Mouse (Mus musculus) midbrain, embryonic 15.5 days (tissue): ENCODE results near the gene Mmp17. TPM values are rescaled to one million over a fixed set of nuclear protein-coding genes. Genes with fewer than 3 reads are reported as not detected.

Experiments
- polyA plus RNA-seq: library from polyadenylated mRNA; unstranded; fragments of >200 nt; fragmentation: Nextera tagmentation; extraction: Ambion mirVana; gene quantifications from 2 replicates; pipeline ENCODE4 v1.2.1, GENCODE M21; 2015

The Mmp17 gene
- polyA plus RNA-seq, 1 experiment from 2014 or later: 13.2 TPM

Other genes with a start within 250 kb of the Mmp17 start
- gene Sfswap, start 82.9 kb upstream of the Mmp17 start, polyA plus RNA-seq: 57.6 and 60.0 TPM in 2 replicates
- gene Zfp11, start 85.9 kb downstream of the Mmp17 start, polyA plus RNA-seq: 8.5 and 8.6 TPM in 2 replicates
- gene Sept14, start 124.3 kb downstream of the Mmp17 start, polyA plus RNA-seq: not detected in 2 replicates
- gene Mrps17, start 131.3 kb downstream of the Mmp17 start, polyA plus RNA-seq: 161 and 167 TPM in 2 replicates
- 81.8 and 82.0 TPM in 2 replicates for gene Nipsnap2, start 140.9 kb downstream of the Mmp17 start, polyA plus RNA-seq
- 24.0 and 35.1 TPM in 2 replicates for gene Psph, start 203.3 kb downstream of the Mmp17 start, polyA plus RNA-seq